Mouse (Mus musculus) testis, adult 2 months (tissue): ENCODE results near the gene Eva1b. TPM values are rescaled to one million over a fixed set of nuclear protein-coding genes. Genes with fewer than 3 reads are reported as not detected.
A peak's percentile ranks its signal among the peaks of the same experiment; 100 is the strongest.
"Not testable (repeated sequence)": the region's sequence is repeated elsewhere in the genome, so short reads cannot be mapped to it uniquely, and the experiment has no call there.

Source experiments
- H3K27ac ChIP-seq: fragments of 200-500 bp; 2 replicates; pipeline ENCODE4 v1.5.1; 2012; ENCODE audit warnings: low read depth, low read length; ENCODE audit not compliant: control insufficient read depth, insufficient read depth
- H3K27me3 ChIP-seq: fragments of 200-500 bp; 2 replicates; pipeline ENCODE4 v1.6.1; 2012; ENCODE audit warnings: mild to moderate bottlenecking, low read length, moderate library complexity; ENCODE audit not compliant: control insufficient read depth, insufficient read depth
- H3K36me3 ChIP-seq: fragments of 200-500 bp; 2 replicates; pipeline ENCODE4 v1.6.1; 2012; ENCODE audit warnings: mild to moderate bottlenecking, low read length; ENCODE audit not compliant: control insufficient read depth, insufficient read depth
- H3K4me1 ChIP-seq: fragments of 200-500 bp; 2 replicates; pipeline ENCODE4 v1.6.1; 2012; ENCODE audit warnings: low read length; ENCODE audit not compliant: control insufficient read depth, insufficient read depth
- H3K4me3 ChIP-seq: fragments of 200-500 bp; 2 replicates; pipeline ENCODE4 v1.5.1; 2012; ENCODE audit warnings: low read depth, mild to moderate bottlenecking, low read length, moderate library complexity, mixed read lengths; ENCODE audit not compliant: control insufficient read depth
- CTCF ChIP-seq: fragments of 200-500 bp; IDR thresholded peaks from 2 replicates; pipeline ENCODE4 v1.5.1; 2012; ENCODE audit warnings: low read depth, mild to moderate bottlenecking, inconsistent platforms, low read length, moderate library complexity; ENCODE audit not compliant: control insufficient read depth, insufficient read depth, insufficient replicate concordance
- POLR2A ChIP-seq: fragments of 200-500 bp; IDR thresholded peaks from 2 replicates; pipeline ENCODE4 v1.6.1; 2012; ENCODE audit warnings: low read depth, mild to moderate bottlenecking, inconsistent platforms, low read length, moderate library complexity; ENCODE audit not compliant: control insufficient read depth
- polyA plus RNA-seq: library from polyadenylated mRNA; depleted of rRNA; stranded (reverse); fragments of >200 nt; gene quantifications from 2 replicates; pipeline ENCODE4 v1.2.3, GENCODE M21; 2012

Gene Eva1b
- polyA plus RNA-seq, 1 experiment: 6.2 TPM

DNA sequence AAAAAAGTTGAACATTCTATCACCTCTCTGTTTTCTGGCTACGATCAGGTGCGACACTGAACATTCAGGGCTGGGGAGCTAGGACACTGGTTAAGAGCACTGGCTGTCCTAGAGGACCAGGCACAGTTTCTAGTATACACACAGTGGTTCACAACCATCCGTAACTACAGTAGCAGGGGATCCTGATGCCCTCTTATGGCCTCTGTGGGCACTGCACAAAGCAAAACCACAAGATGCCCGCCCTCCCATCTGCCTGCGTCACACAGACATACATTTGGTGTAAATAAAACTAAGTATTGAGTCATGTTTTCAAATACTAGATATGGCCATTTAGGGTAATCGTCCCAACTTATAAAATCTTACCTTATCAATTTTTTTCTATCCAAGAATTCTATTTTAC lies 10.0 kb downstream of the Eva1b start:
- Histone ChIP-seq H3K4me3 (no peak overlapping the region), H3K36me3 (no peaks in the 10 kb centered on the region), H3K27me3 (no peaks in the 10 kb centered on the region), H3K4me1 (peaks cover 6% of the 10 kb centered on the region), H3K27ac (no peak overlapping the region)
- no peak for TF ChIP-seq POLR2A
- TF ChIP-seq CTCF: peak; percentile 32; the same call in 1 of the 2 replicates

DNA sequence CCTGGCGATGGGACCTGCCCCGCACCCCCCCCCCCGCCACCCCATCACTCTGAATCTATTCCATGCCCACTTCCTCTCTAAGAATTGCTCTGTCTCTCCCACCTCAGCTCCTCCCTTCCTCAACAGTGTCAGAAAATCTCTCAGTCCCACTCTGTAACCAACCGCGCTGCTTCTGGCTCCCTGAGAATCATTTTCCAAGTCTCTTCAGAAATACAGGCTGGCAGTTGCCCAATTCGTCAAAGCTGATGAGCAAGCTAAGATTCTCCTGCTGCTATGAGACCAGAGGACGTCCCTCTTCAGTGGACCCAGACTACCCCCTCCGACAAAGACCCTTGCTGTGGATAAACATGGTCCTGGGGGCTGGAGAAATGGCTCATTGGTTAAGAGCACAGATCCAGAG lies 11.9 kb downstream of the Eva1b start:
- H3K27ac ChIP-seq: no peak overlapping the region
- H3K4me3 ChIP-seq: peak overlapping the region; percentile 54
- TF ChIP-seq POLR2A: no peak
- TF ChIP-seq CTCF: no peak
- H3K27me3 ChIP-seq: no peaks in the 10 kb centered on the region
- peaks cover 15% of the 10 kb centered on the region for H3K4me1 ChIP-seq
- no peaks in the 10 kb centered on the region for H3K36me3 ChIP-seq

DNA sequence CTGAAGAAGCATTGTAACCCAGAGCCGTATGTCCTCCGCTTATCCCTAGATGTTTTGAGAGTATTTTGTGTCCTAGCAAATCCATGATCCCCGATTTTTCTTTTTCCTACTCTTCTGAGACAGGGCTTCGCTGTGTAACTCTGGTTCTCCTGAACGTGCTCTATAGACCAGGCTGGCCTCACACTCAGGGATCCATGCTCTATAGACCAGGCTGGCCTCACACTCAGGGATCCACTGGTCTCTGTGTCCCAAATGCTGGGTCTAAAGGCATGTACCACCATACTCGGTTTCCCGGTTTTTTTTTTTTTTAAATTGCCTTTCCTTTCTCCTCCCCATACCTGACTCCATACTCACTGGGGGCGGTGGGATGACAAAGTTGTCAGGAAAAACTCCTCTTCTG lies 13.4 kb downstream of the Eva1b start:
- Histone ChIP-seq H3K27ac (no peak overlapping the region), H3K27me3 (no peaks in the 10 kb centered on the region)
- no peak for TF ChIP-seq CTCF
- no peak for TF ChIP-seq POLR2A

DNA sequence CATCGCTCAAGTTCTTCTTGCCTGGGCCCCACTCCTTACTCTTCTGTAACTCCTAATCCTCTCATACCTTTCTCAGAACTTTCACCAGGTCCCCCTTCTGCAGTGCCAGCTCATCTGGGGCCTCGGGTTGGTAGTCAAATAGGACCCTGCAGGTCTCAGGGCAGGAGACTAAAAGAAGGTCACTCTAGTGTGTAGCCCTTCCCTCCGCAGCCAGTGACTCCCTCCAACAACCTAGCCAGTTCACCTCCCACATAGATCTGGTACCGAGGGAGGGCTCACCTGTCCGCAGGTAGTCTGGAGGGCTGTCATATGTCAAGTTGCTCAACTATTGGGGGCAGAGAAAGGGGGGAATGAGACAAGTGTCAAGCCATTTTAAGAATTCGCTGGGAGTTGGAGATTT lies 13.9 kb downstream of the Eva1b start:
- TF ChIP-seq POLR2A (no peak), CTCF (no peak)
- no peaks in the 10 kb centered on the region for H3K36me3 ChIP-seq
- no peaks in the 10 kb centered on the region for H3K27me3 ChIP-seq
- peaks cover 15% of the 10 kb centered on the region for H3K4me1 ChIP-seq
- peak overlapping the region; percentile 89 for H3K4me3 ChIP-seq
- no peak overlapping the region; the same call in 1 of the 2 replicates for H3K27ac ChIP-seq

More for the DNA sequence above, 13.4 kb downstream of the Eva1b start:
- Histone ChIP-seq H3K4me3 (peak overlapping the region; percentile 89), H3K36me3 (no peaks in the 10 kb centered on the region), H3K4me1 (peaks cover 15% of the 10 kb centered on the region)

DNA sequence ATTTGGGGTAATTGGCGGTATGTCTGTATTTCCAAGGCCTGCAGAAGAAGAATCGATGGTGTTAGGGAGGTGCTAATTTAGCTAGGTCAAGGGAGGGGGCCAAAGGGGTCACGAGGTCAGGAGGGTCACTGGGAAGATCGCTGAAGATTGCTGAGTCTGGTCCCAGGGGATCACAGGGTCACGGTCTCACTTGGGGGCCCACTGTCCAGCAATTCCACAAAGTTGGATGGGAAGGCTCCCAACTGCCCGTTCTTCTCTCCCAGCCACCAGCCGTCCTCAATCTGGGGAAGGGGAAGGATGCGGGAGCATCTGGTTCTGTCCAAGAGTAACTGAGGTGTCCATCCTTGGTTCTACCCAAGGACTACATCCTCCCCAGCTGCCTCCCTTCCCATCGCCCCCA lies 14.4 kb downstream of the Eva1b start:
- Histone ChIP-seq H3K4me1 (peaks cover 15% of the 10 kb centered on the region), H3K36me3 (no peaks in the 10 kb centered on the region), H3K4me3 (peak overlapping the region; percentile 89), H3K27me3 (no peaks in the 10 kb centered on the region), H3K27ac (peak overlapping the region; percentile 59; the same call in 1 of the 2 replicates)
- TF ChIP-seq POLR2A (no peak), CTCF (no peak)

DNA sequence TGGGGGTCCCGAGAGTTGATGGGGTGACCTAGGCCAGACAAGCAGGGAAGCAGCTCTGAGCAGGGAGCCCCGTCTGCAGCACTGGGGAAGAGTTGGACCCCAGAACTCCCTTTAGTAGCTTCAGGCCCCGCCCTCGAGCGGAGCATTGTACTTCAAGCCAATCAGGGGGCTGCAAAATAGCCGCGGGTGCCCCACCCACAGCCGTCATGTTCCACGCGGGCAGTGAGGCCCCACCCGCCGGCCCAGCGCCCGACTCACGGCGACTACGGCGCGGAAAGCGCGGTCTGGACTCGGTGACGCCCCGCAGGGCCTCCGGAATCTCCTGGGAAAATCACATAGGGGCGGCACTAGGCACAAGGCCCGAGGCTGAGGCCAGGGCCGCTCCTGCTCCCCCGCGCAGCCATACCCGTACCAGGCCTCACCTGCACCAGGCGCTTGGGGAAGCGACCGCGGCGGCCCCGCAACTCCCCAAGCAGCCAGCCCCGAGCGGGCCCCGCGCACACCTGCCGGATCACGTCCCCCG lies 15.1 kb downstream of the Eva1b start:
- peak overlapping the region; percentile 89 for H3K4me3 ChIP-seq
- H3K27me3 ChIP-seq: no peaks in the 10 kb centered on the region
- H3K27ac ChIP-seq: peak overlapping the region; percentile 80
- TF ChIP-seq POLR2A (peak; percentile 87), CTCF (no peak)
- H3K36me3 ChIP-seq: no peaks in the 10 kb centered on the region
- peaks cover 15% of the 10 kb centered on the region for H3K4me1 ChIP-seq

DNA sequence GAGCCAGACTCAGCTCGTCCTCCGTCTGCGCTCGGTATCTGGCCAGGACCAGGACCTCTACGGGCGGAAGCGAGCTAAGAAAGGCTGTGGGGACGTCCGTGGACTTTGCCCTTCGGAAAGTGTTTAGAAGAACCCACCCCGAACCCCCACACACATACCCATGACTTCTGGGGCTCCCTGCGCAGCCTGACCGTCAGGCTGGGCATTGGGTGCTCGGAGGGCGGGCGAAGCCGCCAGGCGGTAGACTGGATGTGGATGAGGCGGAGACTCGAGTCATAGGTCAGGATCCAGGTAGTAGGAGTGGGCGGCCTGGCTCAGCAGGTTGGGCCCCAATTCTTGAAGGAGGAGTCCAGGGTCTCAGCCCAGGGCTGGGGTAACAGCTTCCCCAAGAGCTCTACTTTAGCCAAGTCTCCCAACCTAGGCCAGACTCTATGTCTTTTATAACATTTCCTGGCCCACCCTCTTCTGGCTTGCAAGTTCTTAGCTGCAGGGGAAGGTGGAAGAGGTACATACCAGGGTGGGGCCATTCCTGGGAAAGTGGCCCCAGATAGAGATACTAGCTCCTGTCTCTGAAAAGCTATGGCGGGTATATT lies 15.6 kb downstream of the Eva1b start, which contains the start of gene Sh3d21:
Sh3d21 (minus strand) TSS at position 425 of the 593 bp plus-strand sequence.
- no peak for TF ChIP-seq POLR2A
- no peak for TF ChIP-seq CTCF
- no peaks in the 10 kb centered on the region for H3K36me3 ChIP-seq
- peak within 1 kb of the TSS; percentile 80 for H3K27ac ChIP-seq
- no peaks in the 10 kb centered on the region for H3K27me3 ChIP-seq
- H3K4me1 ChIP-seq: peaks cover 15% of the 10 kb centered on the region
- H3K4me3 ChIP-seq: peak within 1 kb of the TSS; percentile 89

DNA sequence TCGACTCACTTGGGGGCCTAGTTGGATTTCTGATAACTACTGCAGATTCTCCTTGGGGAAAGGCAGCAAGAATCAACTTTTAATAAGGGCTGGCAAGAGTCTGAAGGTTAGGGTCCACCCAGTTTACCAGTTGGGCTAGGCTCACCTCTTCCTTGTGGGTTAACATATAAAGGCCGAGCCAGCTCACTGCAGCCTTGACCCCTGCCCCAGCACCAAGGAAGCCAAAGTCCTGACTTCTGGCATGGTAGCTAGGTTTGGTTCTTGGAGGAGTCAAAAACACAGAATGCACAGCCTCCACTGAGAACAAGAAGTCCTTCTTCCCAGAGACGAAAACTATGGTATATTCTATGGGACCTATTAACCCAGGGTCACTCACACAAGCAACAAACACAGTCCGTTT lies 16.1 kb downstream of the Eva1b start:
- H3K27me3 ChIP-seq: no peaks in the 10 kb centered on the region
- TF ChIP-seq CTCF (no peak), POLR2A (no peak)
- H3K4me1 ChIP-seq: peaks cover 15% of the 10 kb centered on the region
- H3K27ac ChIP-seq: peak overlapping the region; percentile 80
- peak overlapping the region; percentile 89 for H3K4me3 ChIP-seq
- no peaks in the 10 kb centered on the region for H3K36me3 ChIP-seq

DNA sequence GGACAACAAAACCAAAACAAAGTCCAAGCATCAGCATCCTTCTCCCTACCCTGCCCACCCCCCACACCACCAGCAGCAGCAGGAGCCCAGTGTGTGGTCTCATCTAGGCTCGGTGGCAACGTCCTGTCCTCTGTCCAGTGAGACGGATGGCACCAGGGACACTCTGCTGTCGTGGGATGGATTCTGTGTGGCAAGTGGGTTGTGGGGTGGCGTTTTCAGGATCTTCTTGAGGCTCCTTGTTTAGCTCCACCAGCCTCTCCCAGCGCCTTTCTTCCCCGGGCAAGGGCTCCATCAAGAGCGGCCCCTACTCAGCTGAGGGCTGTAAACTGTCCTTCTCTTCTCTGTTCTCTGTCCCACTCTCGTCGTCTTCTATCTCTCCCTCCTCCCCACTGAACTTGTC lies 17.5 kb downstream of the Eva1b start:
- H3K27ac ChIP-seq, H3K36me3 ChIP-seq: not testable (repeated sequence)

More for the DNA sequence above, 17.5 kb downstream of the Eva1b start:
- not testable (repeated sequence) for H3K4me3 ChIP-seq, H3K27me3 ChIP-seq
- peaks cover 15% of the 10 kb centered on the region for H3K4me1 ChIP-seq
